In the genomic region with DNA sequence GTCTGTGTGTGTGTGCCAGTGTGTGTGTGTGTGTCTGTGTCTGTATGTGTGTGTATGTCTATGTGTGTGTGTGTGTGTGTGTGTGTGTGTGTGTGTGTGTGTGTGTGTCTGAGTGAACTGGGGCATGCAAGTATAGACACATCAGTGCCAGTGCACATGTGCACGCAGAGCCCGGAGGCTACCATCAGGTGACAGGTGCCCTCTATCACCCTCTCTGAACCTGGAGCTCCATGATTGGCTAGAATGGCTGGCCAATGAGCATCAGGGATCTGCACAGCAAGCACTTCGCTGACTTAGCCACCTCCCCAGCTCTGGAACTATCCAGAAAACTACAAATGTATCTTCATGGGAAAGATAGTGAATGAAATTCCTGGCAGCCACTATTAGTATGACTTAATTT, we compare ENCODE assay signal across 24 mouse cellular contexts. TPM values are rescaled to one million over a fixed set of nuclear protein-coding genes. Genes with fewer than 3 reads are reported as not detected.
DNase-seq lines count a peak whose midpoint lies in the region; ATAC-seq and TF ChIP-seq lines count a peak whose summit lies in the region.
"Had no signal": no experiment of that assay in that cellular context is flagged by ENCODE, and none has a peak within 500 bp of the region (broad histone marks: within the 10 kb centered on the region; RNA-seq: fewer than 3 reads in every experiment).

No protein-coding gene starts in this region.

- H3K27me3 ChIP-seq in spleen, adult 2 months (ENCODE audit: control insufficient read depth, insufficient read depth, low read length) = no peaks in the 10 kb centered on the region
- no peaks in the 10 kb centered on the region for H3K27me3 ChIP-seq in CH12.LX (replicated peaks)
- H3K27me3 ChIP-seq in stomach, postnatal 0 days (ENCODE audit: control insufficient read depth, insufficient read depth, low read length) = no peaks in the 10 kb centered on the region
- H3K27me3 ChIP-seq: embryonic facial prominence, embryonic 12.5 days; embryonic facial prominence, embryonic 15.5 days; hindbrain, embryonic 12.5 days; Patski had no signal

- WGBS in spleen, adult 2 months = 42% methylated on average over 3 of the region's 3 CpGs
- 80% methylated on average over 3 of the region's 3 CpGs for WGBS in stomach, postnatal 0 days

- ATAC-seq in stomach, postnatal 0 days (ENCODE audit: low FRiP score, low TSS enrichment) = no peak
- ATAC-seq: forebrain, embryonic 14.5 days; forebrain, postnatal 0 days; hindbrain, embryonic 16.5 days; Patski had no signal

- TF ChIP-seq CTCF in spleen, adult 2 months (IDR thresholded peaks at IDR 0.05; ENCODE audit: extremely low read depth, insufficient read depth, insufficient read length, insufficient replicate concordance) = no peak
- no peak for TF ChIP-seq CTCF in CH12.LX (conservative IDR thresholded peaks at IDR 0.05 in 1 of 2, IDR thresholded peaks at IDR 0.05 in 1 of 2; ENCODE audit: low read depth in 2 of 2, low read length in 2 of 2)
- TF ChIP-seq CTCF in stomach, postnatal 0 days (IDR thresholded peaks at IDR 0.05; ENCODE audit: low read depth) = no peak

- DNase-seq in spleen, adult 2 months (ENCODE audit: low read depth in 1 of 2, low spot score in 2 of 2) = no peak
- DNase-seq in spleen, postnatal 10 days (ENCODE audit: low spot score in 2 of 2) = no peak
- DNase-seq in A20 (ENCODE audit: low read depth, low spot score) = peak; percentile 84
- DNase-seq in CH12.LX (ENCODE audit: extremely low read depth) = no peak
- no peak for DNase-seq in stomach, postnatal 0 days (ENCODE audit: low spot score)
- DNase-seq in layer of hippocampus, postnatal 14 days (ENCODE audit: low spot score in 2 of 2) = no peak
- DNase-seq: adrenal gland, postnatal 10 days; adrenal gland, postnatal 36 days; cerebellum, adult 11 months; cerebellum, adult 2 months; cerebellum, adult 9-11 months; cerebellum, postnatal 25 days; forebrain, postnatal 0 days; gastrocnemius, adult 2 months; gastrocnemius, postnatal 14 days; heart, adult 11 months had no signal

- TF ChIP-seq RAD21 in CH12.LX (IDR thresholded peaks at IDR 0.05; ENCODE audit: low read depth, low read length) = no peak

- no peak overlapping the region for H3K9ac ChIP-seq in CH12.LX (ENCODE audit: insufficient read depth, low read depth)
- H3K9ac ChIP-seq in stomach, postnatal 0 days (ENCODE audit: low read length) = no peak overlapping the region
- H3K9ac ChIP-seq: embryonic facial prominence, embryonic 12.5 days; embryonic facial prominence, embryonic 15.5 days; forebrain, postnatal 0 days; hindbrain, embryonic 12.5 days had no signal

- peaks cover 3% of the 10 kb centered on the region for H3K36me3 ChIP-seq in spleen, adult 2 months (ENCODE audit: control insufficient read depth, insufficient read depth, low read length)
- peaks cover 86 to 99% of the 10 kb centered on the region in 2 experiments for H3K36me3 ChIP-seq in CH12.LX (replicated peaks in 1 of 2; ENCODE audit: control insufficient read depth in 1 of 2, insufficient read depth in 1 of 2, low read length in 1 of 2)
- no peaks in the 10 kb centered on the region for H3K36me3 ChIP-seq in stomach, postnatal 0 days (ENCODE audit: control insufficient read depth, insufficient read depth, low read length)
- H3K36me3 ChIP-seq: embryonic facial prominence, embryonic 12.5 days; G1E; hindbrain, embryonic 12.5 days had no signal

- H3K4me2 ChIP-seq in CH12.LX (ENCODE audit: insufficient read depth, low read depth, poor library complexity, severe bottlenecking) = no peak overlapping the region
- no peak overlapping the region for H3K4me2 ChIP-seq in stomach, postnatal 0 days (replicated peaks; ENCODE audit: low read depth)
- H3K4me2 ChIP-seq: embryonic facial prominence, embryonic 12.5 days; embryonic facial prominence, embryonic 15.5 days; heart, embryonic 11.5 days; hindbrain, embryonic 12.5 days had no signal

- in situ Hi-C loops in CH12.LX (cut with MboI; ENCODE audit: low pct_ligation_motif_present, low pct_unique_long_range_greater_than_20kb, low sequenced_read_pairs) = no loop called here

- no peak overlapping the region for H3K4me3 ChIP-seq in spleen, adult 2 months (ENCODE audit: extremely low read depth, insufficient read depth, insufficient read length)
- H3K4me3 ChIP-seq in CH12.LX (replicated peaks in 1 of 3; ENCODE audit: low read depth in 2 of 3, low read length in 2 of 3, poor library complexity in 1 of 3) = no peak overlapping the region
- H3K4me3 ChIP-seq in stomach, postnatal 0 days (ENCODE audit: low read depth, low read length) = no peak overlapping the region
- H3K4me3 ChIP-seq: embryonic facial prominence, embryonic 12.5 days; embryonic facial prominence, embryonic 15.5 days; gastrocnemius, adult 2 months; hindbrain, embryonic 12.5 days had no signal

- no peak for TF ChIP-seq EP300 in CH12.LX (IDR thresholded peaks at IDR 0.05; ENCODE audit: low read length)
- no peak for TF ChIP-seq EP300 in stomach, postnatal 0 days (optimal IDR thresholded peaks at IDR 0.05)

- peaks cover 63% of the 10 kb centered on the region for H3K9me3 ChIP-seq in CH12.LX (replicated peaks; ENCODE audit: low read length)
- H3K9me3 ChIP-seq in stomach, postnatal 0 days (ENCODE audit: control insufficient read depth, low read length) = no peaks in the 10 kb centered on the region
- H3K9me3 ChIP-seq: embryonic facial prominence, embryonic 15.5 days; hindbrain, embryonic 12.5 days had no signal

- dilution Hi-C loops in CH12.LX (cut with MboI; ENCODE audit: extremely low pct_ligation_motif_present, extremely low pct_unique_long_range_greater_than_20kb, low sequenced_read_pairs) = no loop called here

- H3K27ac ChIP-seq in spleen, adult 2 months (ENCODE audit: insufficient read depth, low read length) = peak overlapping the region; percentile 55
- H3K27ac ChIP-seq in CH12.LX (ENCODE audit: insufficient read depth, low read depth) = 0 out of 2 replicates have a peak overlapping the region, but pooled peaks have one; percentile 6
- no peak overlapping the region for H3K27ac ChIP-seq in stomach, postnatal 0 days (replicated peaks)
- H3K27ac ChIP-seq: embryonic facial prominence, embryonic 12.5 days; embryonic facial prominence, embryonic 15.5 days; hindbrain, embryonic 12.5 days had no signal

- no peak for TF ChIP-seq POLR2A in spleen, adult 2 months (IDR thresholded peaks at IDR 0.05; ENCODE audit: low read depth, low read length)
- no peak for TF ChIP-seq POLR2A in CH12.LX (IDR thresholded peaks at IDR 0.05; ENCODE audit: low read depth, low read length)

- H3K4me1 ChIP-seq in spleen, adult 2 months (ENCODE audit: control insufficient read depth, insufficient read depth, insufficient read length) = peaks cover 28% of the 10 kb centered on the region
- peaks cover 22 to 74% of the 10 kb centered on the region in 2 experiments for H3K4me1 ChIP-seq in CH12.LX (ENCODE audit: control insufficient read depth in 1 of 2, insufficient read depth in 2 of 2)
- no peaks in the 10 kb centered on the region for H3K4me1 ChIP-seq in stomach, postnatal 0 days (replicated peaks; ENCODE audit: control insufficient read depth, insufficient read depth)

- H3K79me2 ChIP-seq in CH12.LX (replicated peaks; ENCODE audit: control insufficient read depth, extremely low read depth, insufficient read depth, poor library complexity, severe bottlenecking) = peaks cover 99% of the 10 kb centered on the region

TF ChIP-seq in CH12.LX, 34 proteins besides CTCF, POLR2A, EP300 and RAD21:
- TF ChIP-seq CHD1 (IDR thresholded peaks at IDR 0.05; ENCODE audit: low read depth, low read length) (no peak), MAFK (IDR thresholded peaks at IDR 0.05; ENCODE audit: insufficient replicate concordance, low read length) (no peak), TCF12 (IDR thresholded peaks at IDR 0.05; ENCODE audit: low read depth, low read length) (no peak), ETS1 (conservative IDR thresholded peaks at IDR 0.05; ENCODE audit: low read depth, low read length) (no peak), ELF1 (IDR thresholded peaks at IDR 0.05; ENCODE audit: low read depth, low read length) (no peak), ZKSCAN1 (IDR thresholded peaks at IDR 0.05; ENCODE audit: borderline replicate concordance, low read depth, low read length) (no peak), MXI1 (IDR thresholded peaks at IDR 0.05; ENCODE audit: low read depth, low read length) (no peak), KAT2A (IDR thresholded peaks at IDR 0.05; ENCODE audit: insufficient replicate concordance, low read length) (no peak), IRF4 (IDR thresholded peaks at IDR 0.05; ENCODE audit: low read depth, low read length) (no peak), PAX5 (IDR thresholded peaks at IDR 0.05; ENCODE audit: low read length) (no peak), RCOR1 (conservative IDR thresholded peaks at IDR 0.05; ENCODE audit: low read depth, low read length) (no peak), HCFC1 (IDR thresholded peaks at IDR 0.05; ENCODE audit: low read depth, low read length) (no peak), SMC3 (IDR thresholded peaks at IDR 0.05; ENCODE audit: low read depth, low read length) (no peak), NRF1 (IDR thresholded peaks at IDR 0.05; ENCODE audit: low read depth, low read length) (no peak), JUND (conservative IDR thresholded peaks at IDR 0.05; ENCODE audit: low read depth, low read length) (no peak), MEF2A (IDR thresholded peaks at IDR 0.05; ENCODE audit: borderline replicate concordance, low read depth, low read length) (no peak), GABPA (IDR thresholded peaks at IDR 0.05; ENCODE audit: insufficient replicate concordance, low read depth, low read length) (no peak), ZNF384 (IDR thresholded peaks at IDR 0.05; ENCODE audit: low read depth, low read length) (no peak), USF2 (conservative IDR thresholded peaks at IDR 0.05; ENCODE audit: low read depth, low read length) (no peak), NELFE (IDR thresholded peaks at IDR 0.05; ENCODE audit: low read depth, low read length) (no peak)
TF ChIP-seq in CH12.LX: peak in this region for 0.

RNA-seq across cellular contexts. Expression of a gene that starts 16.7 kb away (rescaled TPM):
- polyA plus RNA-seq in spleen, adult 2 months (2012; rRNA removed) = 67.4 and 101 TPM in 2 replicates
- total RNA-seq in CH12.LX (2012; rRNA removed) = 52.5 and 76.2 TPM in 2 replicates
- 60.5 and 71.7 TPM in 2 replicates for total RNA-seq in CH12.LX (2014; rRNA removed)
- polyA plus RNA-seq in CH12.LX (2012; ENCODE audit: insufficient read length, low read depth) = 66.2 and 80.6 TPM in 2 replicates
- polyA plus RNA-seq in stomach, postnatal 0 days (2015; fragmentation: Nextera tagmentation; extraction: Ambion mirVana) = 7.0 and 7.1 TPM in 2 replicates
- 10 to 100 TPM; 12.8 to 14.5 TPM for total RNA-seq in layer of hippocampus, postnatal 14 days (2021)
- total RNA-seq: G1E had no signal
- polyA plus RNA-seq: G1E had no signal
